ENCODE assay signal across 38 mouse cellular contexts in genomic region chr9:58327382-58327781, GRCm38 (mm10). TPM values are rescaled to one million over a fixed set of nuclear protein-coding genes. Genes with fewer than 3 reads are reported as not detected.
A peak's percentile ranks its signal among the peaks of the same experiment; 100 is the strongest.
DNase-seq lines count a peak whose midpoint lies in the region; ATAC-seq lines count a peak whose summit lies in the region.
"Had no signal": no experiment of that assay in that cellular context is flagged by ENCODE, and none has a peak within 500 bp of the region (broad histone marks: within the 10 kb centered on the region; RNA-seq: fewer than 3 reads in every experiment).

No protein-coding gene starts in this region.

- ATAC-seq in forebrain, embryonic 12.5 days (ENCODE audit: low FRiP score): no peak
- ATAC-seq in forebrain, embryonic 16.5 days: no peak
- ATAC-seq in heart, embryonic 13.5 days (ENCODE audit: extremely low read depth, insufficient number of reproducible peaks, low FRiP score, low TSS enrichment): no peak; the same call in 1 of the 2 replicates
- no peak for ATAC-seq in hindbrain, embryonic 14.5 days (ENCODE audit: low FRiP score)
- ATAC-seq in hindbrain, embryonic 12.5 days (ENCODE audit: low FRiP score): no peak
- ATAC-seq in midbrain, embryonic 14.5 days (ENCODE audit: low FRiP score, low TSS enrichment): no peak
- ATAC-seq in midbrain, embryonic 16.5 days: no peak
- ATAC-seq: forebrain, embryonic 15.5 days; hindbrain, embryonic 16.5 days; lung, postnatal 0 days; midbrain, embryonic 13.5 days; Patski had no signal

- WGBS in forebrain, embryonic 12.5 days: 30% methylated on average over 1 of the region's 1 CpGs
- 17% methylated on average over 1 of the region's 1 CpGs for WGBS in forebrain, embryonic 16.5 days
- 23% methylated on average over 1 of the region's 1 CpGs for WGBS in heart, embryonic 13.5 days
- whole genome bisulfite sequencing in hindbrain, embryonic 14.5 days: 65% methylated on average over 1 of the region's 1 CpGs
- WGBS in hindbrain, embryonic 12.5 days: 46% methylated on average over 1 of the region's 1 CpGs
- WGBS in midbrain, embryonic 14.5 days: 36% methylated on average over 1 of the region's 1 CpGs
- 33% methylated on average over 1 of the region's 1 CpGs for WGBS in midbrain, embryonic 16.5 days

- peak overlapping the region; percentile 9; the same call in 1 of the 2 replicates for H3K27ac ChIP-seq in forebrain, embryonic 12.5 days
- no peak overlapping the region for H3K27ac ChIP-seq in forebrain, embryonic 16.5 days (ENCODE audit: low read length)
- H3K27ac ChIP-seq in heart, embryonic 13.5 days (replicated peaks): peak overlapping the region; percentile 87
- H3K27ac ChIP-seq in hindbrain, embryonic 14.5 days: no peak overlapping the region
- H3K27ac ChIP-seq in hindbrain, embryonic 12.5 days: no peak overlapping the region
- H3K27ac ChIP-seq in midbrain, embryonic 14.5 days (replicated peaks; ENCODE audit: low read depth, low read length): no peak overlapping the region
- H3K27ac ChIP-seq in midbrain, embryonic 16.5 days (ENCODE audit: low read length): no peak overlapping the region
- H3K27ac ChIP-seq: forebrain, embryonic 15.5 days; liver, embryonic 14.5 days; midbrain, embryonic 13.5 days had no signal

- no peaks in the 10 kb centered on the region for H3K9me3 ChIP-seq in forebrain, embryonic 12.5 days
- H3K9me3 ChIP-seq in forebrain, embryonic 16.5 days (ENCODE audit: control insufficient read depth, low read length): no peaks in the 10 kb centered on the region
- no peaks in the 10 kb centered on the region for H3K9me3 ChIP-seq in heart, embryonic 13.5 days
- no peaks in the 10 kb centered on the region for H3K9me3 ChIP-seq in hindbrain, embryonic 14.5 days (ENCODE audit: control insufficient read depth, low read length)
- no peaks in the 10 kb centered on the region for H3K9me3 ChIP-seq in hindbrain, embryonic 12.5 days (replicated peaks)
- no peaks in the 10 kb centered on the region for H3K9me3 ChIP-seq in midbrain, embryonic 14.5 days (ENCODE audit: control insufficient read depth, low read length)
- H3K9me3 ChIP-seq in midbrain, embryonic 16.5 days (replicated peaks; ENCODE audit: control insufficient read depth, low read length, poor library complexity, severe bottlenecking): no peaks in the 10 kb centered on the region
- H3K9me3 ChIP-seq: forebrain, embryonic 15.5 days; G1E; midbrain, embryonic 13.5 days had no signal

- intact Hi-C loops in heart, postnatal 10 days (cut with DNase I): no loop called here

- H3K9ac ChIP-seq in forebrain, embryonic 12.5 days: no peak overlapping the region
- H3K9ac ChIP-seq in forebrain, embryonic 16.5 days (replicated peaks; ENCODE audit: low read depth, low read length): no peak overlapping the region
- H3K9ac ChIP-seq in heart, embryonic 13.5 days: no peak overlapping the region
- H3K9ac ChIP-seq in hindbrain, embryonic 14.5 days: no peak overlapping the region
- H3K9ac ChIP-seq in hindbrain, embryonic 12.5 days: no peak overlapping the region
- H3K9ac ChIP-seq in midbrain, embryonic 14.5 days (replicated peaks; ENCODE audit: low read length): no peak overlapping the region
- no peak overlapping the region for H3K9ac ChIP-seq in midbrain, embryonic 16.5 days (ENCODE audit: low read depth, low read length)
- H3K9ac ChIP-seq: forebrain, embryonic 15.5 days; liver, embryonic 14.5 days; midbrain, embryonic 13.5 days had no signal

- no peaks in the 10 kb centered on the region for H3K27me3 ChIP-seq in forebrain, embryonic 12.5 days
- 0 out of 2 replicates have a peak, but pooled peaks cover 2% of the 10 kb centered on the region for H3K27me3 ChIP-seq in forebrain, embryonic 16.5 days (replicated peaks; ENCODE audit: control insufficient read depth, insufficient read depth, low read length)
- H3K27me3 ChIP-seq in heart, embryonic 13.5 days (replicated peaks): no peaks in the 10 kb centered on the region
- no peaks in the 10 kb centered on the region for H3K27me3 ChIP-seq in hindbrain, embryonic 14.5 days (ENCODE audit: control insufficient read depth, insufficient read depth, low read length)
- no peaks in the 10 kb centered on the region for H3K27me3 ChIP-seq in hindbrain, embryonic 12.5 days
- H3K27me3 ChIP-seq in midbrain, embryonic 14.5 days (ENCODE audit: control insufficient read depth, insufficient read depth, low read length): no peaks in the 10 kb centered on the region
- no peaks in the 10 kb centered on the region for H3K27me3 ChIP-seq in midbrain, embryonic 16.5 days (ENCODE audit: control insufficient read depth, insufficient read depth, low read depth, low read length)
- H3K27me3 ChIP-seq: forebrain, embryonic 15.5 days; midbrain, embryonic 13.5 days; Patski had no signal

- H3K4me3 ChIP-seq in forebrain, embryonic 12.5 days (replicated peaks): no peak overlapping the region
- H3K4me3 ChIP-seq in forebrain, embryonic 16.5 days (replicated peaks; ENCODE audit: low read length): no peak overlapping the region
- H3K4me3 ChIP-seq in heart, embryonic 13.5 days: no peak overlapping the region
- no peak overlapping the region for H3K4me3 ChIP-seq in hindbrain, embryonic 14.5 days (replicated peaks; ENCODE audit: low read length)
- H3K4me3 ChIP-seq in hindbrain, embryonic 12.5 days: no peak overlapping the region
- no peak overlapping the region for H3K4me3 ChIP-seq in midbrain, embryonic 14.5 days (replicated peaks; ENCODE audit: low read depth, low read length)
- no peak overlapping the region for H3K4me3 ChIP-seq in midbrain, embryonic 16.5 days (ENCODE audit: low read depth, low read length)
- H3K4me3 ChIP-seq: forebrain, embryonic 15.5 days; megakaryocyte, embryonic 14.5 days; midbrain, embryonic 13.5 days had no signal

- H3K4me1 ChIP-seq in forebrain, embryonic 12.5 days: peaks cover 14% of the 10 kb centered on the region
- peaks cover 9% of the 10 kb centered on the region for H3K4me1 ChIP-seq in forebrain, embryonic 16.5 days (replicated peaks; ENCODE audit: control insufficient read depth, insufficient read depth, low read length)
- H3K4me1 ChIP-seq in heart, embryonic 13.5 days: peaks cover 49% of the 10 kb centered on the region
- peaks cover 2% of the 10 kb centered on the region; the same call in 1 of the 2 replicates for H3K4me1 ChIP-seq in hindbrain, embryonic 14.5 days (replicated peaks; ENCODE audit: control insufficient read depth, insufficient read depth, low read length)
- peaks cover 12% of the 10 kb centered on the region for H3K4me1 ChIP-seq in hindbrain, embryonic 12.5 days
- H3K4me1 ChIP-seq in midbrain, embryonic 14.5 days (ENCODE audit: control insufficient read depth, insufficient read depth, low read length): no peaks in the 10 kb centered on the region
- peaks cover 12% of the 10 kb centered on the region; the same call in 1 of the 2 replicates for H3K4me1 ChIP-seq in midbrain, embryonic 16.5 days (ENCODE audit: control insufficient read depth, insufficient read depth, low read length)

- H3K36me3 ChIP-seq in forebrain, embryonic 12.5 days (replicated peaks): no peaks in the 10 kb centered on the region
- no peaks in the 10 kb centered on the region for H3K36me3 ChIP-seq in forebrain, embryonic 16.5 days (ENCODE audit: control insufficient read depth, insufficient read depth)
- no peaks in the 10 kb centered on the region for H3K36me3 ChIP-seq in heart, embryonic 13.5 days
- no peaks in the 10 kb centered on the region for H3K36me3 ChIP-seq in hindbrain, embryonic 14.5 days (replicated peaks; ENCODE audit: control insufficient read depth, insufficient read depth)
- H3K36me3 ChIP-seq in hindbrain, embryonic 12.5 days: no peaks in the 10 kb centered on the region
- H3K36me3 ChIP-seq in midbrain, embryonic 14.5 days (ENCODE audit: control insufficient read depth, insufficient read depth, low read length): no peaks in the 10 kb centered on the region
- H3K36me3 ChIP-seq in midbrain, embryonic 16.5 days (ENCODE audit: control insufficient read depth, insufficient read depth, low read length): no peaks in the 10 kb centered on the region
- H3K36me3 ChIP-seq: forebrain, embryonic 15.5 days; G1E; midbrain, embryonic 13.5 days had no signal

- no peak overlapping the region for H3K4me2 ChIP-seq in forebrain, embryonic 12.5 days
- H3K4me2 ChIP-seq in forebrain, embryonic 16.5 days (ENCODE audit: low read length): no peak overlapping the region
- no peak overlapping the region for H3K4me2 ChIP-seq in heart, embryonic 13.5 days
- H3K4me2 ChIP-seq in hindbrain, embryonic 14.5 days (replicated peaks): no peak overlapping the region
- H3K4me2 ChIP-seq in hindbrain, embryonic 12.5 days (replicated peaks): no peak overlapping the region
- H3K4me2 ChIP-seq in midbrain, embryonic 14.5 days (ENCODE audit: low read length): no peak overlapping the region
- H3K4me2 ChIP-seq in midbrain, embryonic 16.5 days (ENCODE audit: low read length): no peak overlapping the region
- H3K4me2 ChIP-seq: forebrain, embryonic 15.5 days; midbrain, embryonic 13.5 days had no signal

- no peak for DNase-seq in heart, postnatal 10 days
- DNase-seq in hindbrain, embryonic 14.5 days (ENCODE audit: low spot score): peak; percentile 24
- peak; percentile 67 for DNase-seq in midbrain, embryonic 14.5 days
- DNase-seq: adrenal gland, postnatal 10 days; cerebellum, adult 11 months; cerebellum, adult 9-10 months; cerebellum, postnatal 36 days; kidney, adult 18-20 months; kidney, postnatal 4 days; liver; lung, postnatal 4 days; right cerebral cortex, adult 18-20 months; spleen, adult 18-20 months; thymus, postnatal 14 days had no signal

RNA-seq across cellular contexts. Expression of gene Loxl1, which starts 14.4 kb away (rescaled TPM):
- 9.1 and 10.9 TPM in 2 replicates for polyA plus RNA-seq in forebrain, embryonic 12.5 days (2016; fragmentation: Nextera tagmentation; extraction: Ambion mirVana)
- 11.5 and 14.7 TPM in 2 replicates for polyA plus RNA-seq in forebrain, embryonic 16.5 days (2015; fragmentation: Nextera tagmentation; extraction: Ambion mirVana)
- polyA plus RNA-seq in heart, embryonic 13.5 days (2015; fragmentation: Nextera tagmentation; extraction: Ambion mirVana): 51.5 TPM in 2 replicates
- 10 to 100 TPM; 83.7 to 86.7 TPM for total RNA-seq in heart, postnatal 10 days (2021)
- polyA plus RNA-seq in hindbrain, embryonic 14.5 days (2014; fragmentation: Nextera tagmentation; extraction: Ambion mirVana): 7.9 and 9.6 TPM in 2 replicates
- polyA plus RNA-seq in hindbrain, embryonic 12.5 days (2016; fragmentation: Nextera tagmentation; extraction: Ambion mirVana): 19.2 and 23.8 TPM in 2 replicates
- polyA plus RNA-seq in midbrain, embryonic 14.5 days (2014; fragmentation: Nextera tagmentation; extraction: Ambion mirVana): 2.7 and 5.6 TPM in 2 replicates
- 4.8 and 5.1 TPM in 2 replicates for polyA plus RNA-seq in midbrain, embryonic 16.5 days (2015; fragmentation: Nextera tagmentation; extraction: Ambion mirVana)
- total RNA-seq: G1E; hematopoietic stem cell, adult 5-6 weeks; neutrophil, adult 5-6 weeks had no signal
- polyA plus RNA-seq: G1E had no signal

RNA-seq across cellular contexts. Expression of gene Tbc1d21, which starts 42.9 kb away (rescaled TPM):
- polyA plus RNA-seq in forebrain, embryonic 12.5 days (2016; fragmentation: Nextera tagmentation; extraction: Ambion mirVana): not detected in 2 replicates
- polyA plus RNA-seq in forebrain, embryonic 16.5 days (2015; fragmentation: Nextera tagmentation; extraction: Ambion mirVana): not detected in 2 replicates
- polyA plus RNA-seq in heart, embryonic 13.5 days (2015; fragmentation: Nextera tagmentation; extraction: Ambion mirVana): not detected in 2 replicates
- not detected for total RNA-seq in heart, postnatal 10 days (2021)
- not detected in 2 replicates for polyA plus RNA-seq in hindbrain, embryonic 14.5 days (2014; fragmentation: Nextera tagmentation; extraction: Ambion mirVana)
- polyA plus RNA-seq in hindbrain, embryonic 12.5 days (2016; fragmentation: Nextera tagmentation; extraction: Ambion mirVana): not detected in 2 replicates
- polyA plus RNA-seq in midbrain, embryonic 14.5 days (2014; fragmentation: Nextera tagmentation; extraction: Ambion mirVana): not detected in 2 replicates
- polyA plus RNA-seq in midbrain, embryonic 16.5 days (2015; fragmentation: Nextera tagmentation; extraction: Ambion mirVana): not detected in 2 replicates
- total RNA-seq: adrenal gland, postnatal 10 days; G1E; gastrocnemius, adult 8-10 months; gastrocnemius, postnatal 4 days; hematopoietic stem cell, adult 5-6 weeks; left cerebral cortex, postnatal 10 days; neutrophil, adult 5-6 weeks had no signal
- polyA plus RNA-seq: embryonic facial prominence, embryonic 11.5 days; forebrain, embryonic 15.5 days; G1E; hindbrain, embryonic 16.5 days; intestine, embryonic 14.5 days; kidney, embryonic 16.5 days; limb, embryonic 11.5 days; liver, embryonic 14.5 days; lung, postnatal 0 days; midbrain, embryonic 13.5 days; neural tube, embryonic 11.5 days; Patski; urinary bladder, adult 2 months had no signal

Comparison
In these comparisons a context has a peak if more than half of its experiments do, and no peak if none do; other contexts are left out.
1. H3K27ac ChIP-seq: peak in forebrain, embryonic 12.5 days (single experiment) and heart, embryonic 13.5 days (single experiment); none in forebrain, embryonic 16.5 days (single experiment), hindbrain, embryonic 14.5 days (single experiment), hindbrain, embryonic 12.5 days (single experiment), midbrain, embryonic 14.5 days (single experiment) and midbrain, embryonic 16.5 days (single experiment).
2. DNase-seq: peak in hindbrain, embryonic 14.5 days (single experiment) and midbrain, embryonic 14.5 days (single experiment); none in heart, postnatal 10 days (0 of 2).